9 mouse cellular contexts compared by ENCODE assay signal in genomic region chr1:127827325-127827724, GRCm38 (mm10). TPM values are rescaled to one million over a fixed set of nuclear protein-coding genes. Genes with fewer than 3 reads are reported as not detected.
A peak's percentile ranks its signal among the peaks of the same experiment; 100 is the strongest.
DNase-seq lines count a peak whose midpoint lies in the region; ATAC-seq and TF ChIP-seq lines count a peak whose summit lies in the region.
"Had no signal": no experiment of that assay in that cellular context is flagged by ENCODE, and none has a peak within 500 bp of the region (broad histone marks: within the 10 kb centered on the region; RNA-seq: fewer than 3 reads in every experiment).

No protein-coding gene starts in this region.

- H3K9ac ChIP-seq in hindbrain, embryonic 11.5 days (ENCODE audit: low read depth, low read length) = no peak overlapping the region
- H3K9ac ChIP-seq in hindbrain, embryonic 13.5 days = no peak overlapping the region
- H3K9ac ChIP-seq in CH12.LX (ENCODE audit: insufficient read depth, low read depth) = no peak overlapping the region
- H3K9ac ChIP-seq: midbrain, embryonic 12.5 days had no signal

- TF ChIP-seq POLR2A in CH12.LX (IDR thresholded peaks at IDR 0.05; ENCODE audit: low read depth, low read length) = no peak

- no peaks in the 10 kb centered on the region for H3K79me2 ChIP-seq in CH12.LX (replicated peaks; ENCODE audit: control insufficient read depth, extremely low read depth, insufficient read depth, poor library complexity, severe bottlenecking)

- peak; percentile 57 for DNase-seq in hindbrain, embryonic 11.5 days (ENCODE audit: low spot score)
- DNase-seq in 3134 (ENCODE audit: extremely low read depth, insufficient read length, low spot score) (peak; percentile 38), CH12.LX (ENCODE audit: extremely low read depth) (peak; percentile 71)
- DNase-seq in left cerebral cortex, postnatal 25 days (ENCODE audit: low spot score in 2 of 2) = peak; percentile 41 to 54
- no peak for DNase-seq in layer of hippocampus, adult 8-10 months (ENCODE audit: low spot score in 2 of 2)

- 28% methylated on average over 2 of the region's 2 CpGs for WGBS in hindbrain, embryonic 11.5 days
- WGBS in hindbrain, embryonic 13.5 days = 29% methylated on average over 2 of the region's 2 CpGs

- no peak overlapping the region for H3K27ac ChIP-seq in hindbrain, embryonic 11.5 days (ENCODE audit: low read depth, low read length)
- no peak overlapping the region for H3K27ac ChIP-seq in hindbrain, embryonic 13.5 days
- H3K27ac ChIP-seq in CH12.LX (ENCODE audit: insufficient read depth, low read depth) = no peak overlapping the region
- H3K27ac ChIP-seq: midbrain, embryonic 12.5 days had no signal

- H3K4me2 ChIP-seq in hindbrain, embryonic 11.5 days (replicated peaks; ENCODE audit: low read depth, low read length) = no peak overlapping the region
- H3K4me2 ChIP-seq in hindbrain, embryonic 13.5 days = no peak overlapping the region
- no peak overlapping the region for H3K4me2 ChIP-seq in CH12.LX (ENCODE audit: insufficient read depth, low read depth, poor library complexity, severe bottlenecking)
- H3K4me2 ChIP-seq: midbrain, embryonic 12.5 days had no signal

- no peak for ATAC-seq in hindbrain, embryonic 11.5 days (ENCODE audit: low FRiP score)
- no peak for ATAC-seq in hindbrain, embryonic 13.5 days (ENCODE audit: low FRiP score)
- ATAC-seq in common myeloid progenitor, adult 5-6 weeks (replicated peaks; ENCODE audit: low read depth, poor library complexity, severe bottlenecking) = peak; percentile 63
- no peak for ATAC-seq in monocyte, adult 5-6 weeks (replicated peaks; ENCODE audit: insufficient number of reproducible peaks, low FRiP score, low TSS enrichment, poor library complexity, severe bottlenecking)

- H3K4me3 ChIP-seq in hindbrain, embryonic 11.5 days (ENCODE audit: low read depth, low read length) = no peak overlapping the region
- no peak overlapping the region for H3K4me3 ChIP-seq in hindbrain, embryonic 13.5 days
- H3K4me3 ChIP-seq in CH12.LX (replicated peaks in 1 of 3; ENCODE audit: low read depth in 2 of 3, low read length in 2 of 3, poor library complexity in 1 of 3) = no peak overlapping the region
- H3K4me3 ChIP-seq: midbrain, embryonic 12.5 days had no signal

- no peaks in the 10 kb centered on the region for H3K27me3 ChIP-seq in hindbrain, embryonic 11.5 days (ENCODE audit: control insufficient read depth, insufficient read depth, low read length)
- H3K27me3 ChIP-seq in hindbrain, embryonic 13.5 days = no peaks in the 10 kb centered on the region
- H3K27me3 ChIP-seq in CH12.LX (replicated peaks) = no peaks in the 10 kb centered on the region
- H3K27me3 ChIP-seq: midbrain, embryonic 12.5 days had no signal

- dilution Hi-C loops in CH12.LX (cut with MboI; ENCODE audit: extremely low pct_ligation_motif_present, extremely low pct_unique_long_range_greater_than_20kb, low sequenced_read_pairs) = no loop called here

- H3K36me3 ChIP-seq in hindbrain, embryonic 11.5 days (ENCODE audit: control insufficient read depth, insufficient read depth, low read length) = no peaks in the 10 kb centered on the region
- no peaks in the 10 kb centered on the region for H3K36me3 ChIP-seq in hindbrain, embryonic 13.5 days
- H3K36me3 ChIP-seq in CH12.LX (replicated peaks in 1 of 2; ENCODE audit: control insufficient read depth in 1 of 2, insufficient read depth in 1 of 2, low read length in 1 of 2) = no peaks in the 10 kb centered on the region
- H3K36me3 ChIP-seq: midbrain, embryonic 12.5 days had no signal

- TF ChIP-seq CTCF in CH12.LX (conservative IDR thresholded peaks at IDR 0.05 in 1 of 2, IDR thresholded peaks at IDR 0.05 in 1 of 2; ENCODE audit: low read depth in 2 of 2, low read length in 2 of 2) = peak; percentile 20 to 90; a peak in 2 of 4 replicates

- no peaks in the 10 kb centered on the region for H3K9me3 ChIP-seq in hindbrain, embryonic 11.5 days (ENCODE audit: control insufficient read depth, low read length)
- no peaks in the 10 kb centered on the region for H3K9me3 ChIP-seq in hindbrain, embryonic 13.5 days
- no peaks in the 10 kb centered on the region for H3K9me3 ChIP-seq in CH12.LX (replicated peaks; ENCODE audit: low read length)
- H3K9me3 ChIP-seq: midbrain, embryonic 12.5 days had no signal

- in situ Hi-C loops in CH12.LX (cut with MboI; ENCODE audit: low pct_ligation_motif_present, low pct_unique_long_range_greater_than_20kb, low sequenced_read_pairs) = no loop called here

- intact Hi-C loops in left cerebral cortex, postnatal 25 days (cut with DNase I) = loop anchor here (5.0 kb wide), 2 partner anchors 90 to 315 kb away; no protein-coding TSS in a partner anchor

- TF ChIP-seq RAD21 in CH12.LX (IDR thresholded peaks at IDR 0.05; ENCODE audit: low read depth, low read length) = peak; percentile 100

- no peaks in the 10 kb centered on the region for H3K4me1 ChIP-seq in hindbrain, embryonic 11.5 days (replicated peaks; ENCODE audit: control insufficient read depth, insufficient read depth, low read length)
- no peaks in the 10 kb centered on the region for H3K4me1 ChIP-seq in hindbrain, embryonic 13.5 days (replicated peaks)
- H3K4me1 ChIP-seq in CH12.LX (ENCODE audit: control insufficient read depth in 1 of 2, insufficient read depth in 2 of 2) = peaks cover 6% of the 10 kb centered on the region in 2 experiments; a peak in 2 of 4 replicates
- H3K4me1 ChIP-seq: midbrain, embryonic 12.5 days had no signal

- TF ChIP-seq EP300 in CH12.LX (IDR thresholded peaks at IDR 0.05; ENCODE audit: low read length) = no peak

TF ChIP-seq in CH12.LX, 34 proteins besides CTCF, POLR2A, EP300 and RAD21 (continues in another document):
- TF ChIP-seq MXI1 (IDR thresholded peaks at IDR 0.05; ENCODE audit: low read depth, low read length) (no peak), SIN3A (IDR thresholded peaks at IDR 0.05; ENCODE audit: low read length) (no peak), E2F4 (IDR thresholded peaks at IDR 0.05; ENCODE audit: insufficient replicate concordance, low read depth, low read length) (no peak), UBTF (IDR thresholded peaks at IDR 0.05; ENCODE audit: low read depth, low read length) (no peak), ZC3H11A (IDR thresholded peaks at IDR 0.05; ENCODE audit: low read depth, low read length) (0 out of 2 replicates have a peak, but pooled peaks have one; percentile 21), TCF12 (IDR thresholded peaks at IDR 0.05; ENCODE audit: low read depth, low read length) (no peak), ZKSCAN1 (IDR thresholded peaks at IDR 0.05; ENCODE audit: borderline replicate concordance, low read depth, low read length) (no peak), CHD1 (IDR thresholded peaks at IDR 0.05; ENCODE audit: low read depth, low read length) (no peak), MYC (IDR thresholded peaks at IDR 0.05; ENCODE audit: low read depth, low read length) (0 out of 2 replicates have a peak, but pooled peaks have one; percentile 32), CHD2 (IDR thresholded peaks at IDR 0.05; ENCODE audit: low read length) (no peak), ZMIZ1 (IDR thresholded peaks at IDR 0.05; ENCODE audit: low read depth, low read length) (no peak), PAX5 (IDR thresholded peaks at IDR 0.05; ENCODE audit: low read length) (no peak), HCFC1 (IDR thresholded peaks at IDR 0.05; ENCODE audit: low read depth, low read length) (no peak), JUND (conservative IDR thresholded peaks at IDR 0.05; ENCODE audit: low read depth, low read length) (peak; percentile 41; the same call in 1 of the 2 replicates), TBP (conservative IDR thresholded peaks at IDR 0.05; ENCODE audit: low read depth, low read length) (no peak), SMC3 (IDR thresholded peaks at IDR 0.05; ENCODE audit: low read depth, low read length) (peak; percentile 74), RCOR1 (conservative IDR thresholded peaks at IDR 0.05; ENCODE audit: low read depth, low read length) (no peak), MAFK (IDR thresholded peaks at IDR 0.05; ENCODE audit: insufficient replicate concordance, low read length) (no peak), ZNF384 (IDR thresholded peaks at IDR 0.05; ENCODE audit: low read depth, low read length) (peak; percentile 82), USF1 (IDR thresholded peaks at IDR 0.05; ENCODE audit: low read depth, low read length) (no peak)

RNA-seq across cellular contexts. Expression of gene Map3k19, which starts 27.5 kb away (rescaled TPM):
- 0.47 and 0.94 TPM in 2 replicates for polyA plus RNA-seq in hindbrain, embryonic 11.5 days (2014; fragmentation: Nextera tagmentation; extraction: Ambion mirVana)
- polyA plus RNA-seq in hindbrain, embryonic 13.5 days (2015; fragmentation: Nextera tagmentation; extraction: Ambion mirVana) = 0.65 and 0.70 TPM in 2 replicates
- total RNA-seq in CH12.LX (2012; rRNA removed) (0.04 TPM in 2 replicates), CH12.LX (2014; rRNA removed) (0.05 TPM in 1 of 2 replicates, not detected in the other)
- not detected in 2 replicates for polyA plus RNA-seq in CH12.LX (2012; ENCODE audit: insufficient read length, low read depth)
- total RNA-seq in common myeloid progenitor, adult 5-6 weeks (2017) = 0.34 and 0.96 TPM in 2 replicates
- total RNA-seq in left cerebral cortex, postnatal 25 days (2021) = 1 to 10 TPM; 5.4 to 6.0 TPM
- total RNA-seq in monocyte, adult 5-6 weeks (2017) = 0.19 to 1.3 TPM (median 0.78 TPM) in 3 replicates
- total RNA-seq in layer of hippocampus, adult 8-10 months (2022) = 10 to 100 TPM in 1 of 4 experiments, 1 to 10 TPM in 3; 5.5 to 10.1 (median 8.4) TPM

RNA-seq across cellular contexts. Expression of gene Rab3gap1, which starts 41.2 kb away (rescaled TPM):
- polyA plus RNA-seq in hindbrain, embryonic 11.5 days (2014; fragmentation: Nextera tagmentation; extraction: Ambion mirVana) = 15.2 and 15.3 TPM in 2 replicates
- 20.7 and 21.2 TPM in 2 replicates for polyA plus RNA-seq in hindbrain, embryonic 13.5 days (2015; fragmentation: Nextera tagmentation; extraction: Ambion mirVana)
- total RNA-seq in CH12.LX (2012; rRNA removed) (35.1 and 37.5 TPM in 2 replicates), CH12.LX (2014; rRNA removed) (21.8 and 22.6 TPM in 2 replicates)
- polyA plus RNA-seq in CH12.LX (2012; ENCODE audit: insufficient read length, low read depth) = 21.7 and 21.9 TPM in 2 replicates
- total RNA-seq in common myeloid progenitor, adult 5-6 weeks (2017) = 42.2 and 48.1 TPM in 2 replicates
- total RNA-seq in left cerebral cortex, postnatal 25 days (2021) = 10 to 100 TPM; 76.4 to 76.5 TPM
- total RNA-seq in monocyte, adult 5-6 weeks (2017) = 48.1 to 66.4 TPM (median 49.2 TPM) in 3 replicates
- total RNA-seq in layer of hippocampus, adult 8-10 months (2022) = 10 to 100 TPM; 70.8 to 84.4 (median 78.8) TPM

RNA-seq across cellular contexts. Expression of gene Ccnt2, which starts 53.4 kb away (rescaled TPM):
- 94.1 and 123 TPM in 2 replicates for polyA plus RNA-seq in hindbrain, embryonic 11.5 days (2014; fragmentation: Nextera tagmentation; extraction: Ambion mirVana)
- polyA plus RNA-seq in hindbrain, embryonic 13.5 days (2015; fragmentation: Nextera tagmentation; extraction: Ambion mirVana) = 113 and 124 TPM in 2 replicates
- 18.1 and 18.6 TPM in 2 replicates for total RNA-seq in CH12.LX (2012; rRNA removed)
- 30.8 and 36.5 TPM in 2 replicates for total RNA-seq in CH12.LX (2014; rRNA removed)
- polyA plus RNA-seq in CH12.LX (2012; ENCODE audit: insufficient read length, low read depth) = 25.9 and 27.4 TPM in 2 replicates
- 45.8 and 49.7 TPM in 2 replicates for total RNA-seq in common myeloid progenitor, adult 5-6 weeks (2017)
- total RNA-seq in left cerebral cortex, postnatal 25 days (2021) = 10 to 100 TPM; 61.3 to 68.8 TPM
- total RNA-seq in monocyte, adult 5-6 weeks (2017) = 50.1 to 88.9 TPM (median 52.7 TPM) in 3 replicates
- 10 to 100 TPM; 61.7 to 83.7 (median 73.7) TPM for total RNA-seq in layer of hippocampus, adult 8-10 months (2022)

Comparison
In these comparisons a context has a peak if more than half of its experiments do, and no peak if none do; other contexts are left out.
1. DNase-seq: peak in hindbrain, embryonic 11.5 days (single experiment), 3134 (single experiment), CH12.LX (single experiment) and left cerebral cortex, postnatal 25 days (2 of 2); none in layer of hippocampus, adult 8-10 months (0 of 2).